Mouse (Mus musculus) ES-Bruce4 (cell line): ENCODE measurements around the gene Adssl1.

Experiments
- CTCF ChIP-seq: IDR thresholded peaks from one replicate; pipeline ENCODE4 v1.8.1; 2011; ENCODE audit warnings: low read depth, low read length
- EP300 ChIP-seq: IDR thresholded peaks from 2 replicates; pipeline ENCODE4 v1.6.1; 2011; ENCODE audit warnings: low read depth, low read length; ENCODE audit not compliant: insufficient read depth
- POLR2A ChIP-seq: IDR thresholded peaks from one replicate; pipeline ENCODE4 v1.8.1; 2011; ENCODE audit warnings: low read length; ENCODE audit not compliant: insufficient read depth

- TF ChIP-seq POLR2A (no peak), CTCF (no peak), EP300 (no peak)
These were observed 68.6 kb downstream of the Adssl1 start for GRCm38 (mm10) chr12:112688458-112688857.
